Mouse (Mus musculus) monocyte, adult 2 months (primary cell): Measurements from ENCODE around the gene Kcnab1.

Source experiments
- DNase-seq, 2 experiments: peaks; one replicate each; pipeline ENCODE4 v3.0.0; 2022; ENCODE audit warnings: low spot score in 2 of 2, low read depth in 1 of 2

Kcnab1 gene

DNA sequence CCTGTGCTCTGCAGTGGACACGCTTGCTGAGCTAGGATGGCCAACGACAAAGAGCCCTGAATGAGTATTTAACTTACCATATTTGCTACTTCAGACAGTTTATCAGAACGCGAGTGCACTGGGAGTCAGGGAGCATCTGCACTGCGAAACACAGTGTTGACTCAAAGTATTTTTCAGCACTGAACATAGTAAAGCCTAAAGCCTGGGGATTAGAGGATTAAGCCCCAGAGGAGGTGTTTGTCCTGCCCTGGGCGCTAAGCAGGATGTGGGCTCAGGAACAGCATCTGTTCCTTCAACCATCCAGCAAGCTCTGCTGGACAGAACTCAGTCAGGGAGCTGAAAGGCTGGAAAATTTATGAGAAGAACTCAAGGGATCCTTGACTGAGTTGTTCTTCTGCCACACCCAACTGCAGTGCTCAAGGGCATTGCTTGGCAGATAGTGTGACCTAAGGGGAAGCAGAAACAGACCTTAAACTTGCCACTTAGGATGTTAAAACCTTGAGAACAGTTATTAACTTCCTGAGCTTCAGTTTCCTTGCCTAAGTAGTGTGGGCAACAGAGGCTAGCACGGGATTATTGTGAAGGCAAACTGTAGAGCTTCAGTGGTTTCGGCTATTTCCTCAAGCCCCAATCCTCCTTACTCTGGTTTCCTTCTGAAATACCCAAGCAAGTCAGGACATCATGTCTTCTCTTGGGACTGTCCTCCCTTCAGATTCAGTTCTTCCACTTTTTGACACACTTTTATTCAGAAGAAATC, 94.4 kb downstream of the Kcnab1 start:
- DNase-seq, result no peak

GRCm38 (mm10) chr3:65204356-65205075, 95.3 kb downstream of the Kcnab1 start:
- no peak for DNase-seq

GRCm38 (mm10) chr3:65205539-65206020, 96.4 kb downstream of the Kcnab1 start:
- DNase-seq, result no peak

DNA sequence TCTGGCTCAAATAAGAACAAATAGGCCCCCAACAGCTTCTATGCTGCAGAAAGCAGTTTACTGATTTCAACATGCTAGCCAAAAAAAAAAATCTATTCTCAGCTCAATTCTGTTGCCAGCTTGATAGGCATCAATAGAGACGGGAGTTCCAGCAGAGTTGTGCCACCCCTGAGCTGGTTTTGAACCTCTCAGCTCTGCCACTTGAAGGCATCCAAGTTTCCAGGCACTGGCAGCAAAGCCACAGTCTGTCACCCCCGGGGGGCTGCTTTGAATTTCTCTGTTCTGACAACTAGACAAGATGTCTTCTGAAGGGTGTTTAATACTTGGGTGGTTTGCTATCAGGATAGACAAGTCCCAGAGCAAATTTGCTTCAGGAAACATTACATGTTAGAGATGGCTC, 104.5 kb downstream of the Kcnab1 start:
- DNase-seq, result no peak

DNA sequence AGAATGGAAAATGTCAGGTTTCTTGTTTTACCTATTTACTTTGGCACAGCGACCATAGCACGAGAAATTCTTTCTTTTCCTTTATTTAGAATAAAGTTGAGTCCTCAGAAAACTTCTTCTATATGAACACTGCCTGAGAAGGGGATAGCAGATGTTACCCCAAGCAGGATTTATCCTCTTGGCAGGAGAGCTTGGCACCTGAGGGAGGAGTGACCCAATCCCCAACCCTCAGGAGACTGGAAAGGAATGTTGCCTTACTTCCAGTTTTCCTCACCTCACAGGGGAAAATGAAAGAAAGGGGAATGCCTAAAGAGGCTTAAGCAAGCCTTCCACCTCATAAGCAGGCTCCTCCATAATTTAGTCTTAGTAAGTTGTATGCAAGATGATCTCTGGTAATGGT, 105.5 kb downstream of the Kcnab1 start:
- no peak for DNase-seq

- DNase-seq, result no peak
These were observed 108.7 kb downstream of the Kcnab1 start for GRCm38 (mm10) chr3:65217673-65218579.

DNA sequence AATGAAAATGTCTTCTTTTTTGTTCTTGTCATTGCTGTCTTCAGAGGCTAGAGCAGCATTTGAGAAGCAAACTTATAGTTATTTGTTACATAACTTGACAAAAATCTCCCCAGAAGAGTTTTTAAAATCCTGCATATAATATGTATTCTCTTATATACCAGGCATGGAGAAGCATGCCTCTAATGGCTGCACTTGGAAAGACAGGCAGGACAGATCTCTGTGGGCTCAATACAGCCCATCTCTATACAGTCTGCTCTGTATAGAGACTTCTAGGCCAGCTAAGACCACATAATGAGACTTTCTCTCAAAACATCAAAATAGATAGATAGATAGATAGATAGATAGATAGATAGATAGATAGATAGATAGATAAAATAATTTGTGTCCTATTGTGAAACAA, 111.1 kb downstream of the Kcnab1 start:
- DNase-seq, result no peak

GRCm38 (mm10) chr3:65223635-65224034, 114.5 kb downstream of the Kcnab1 start:
- DNase-seq, result no peak

GRCm38 (mm10) chr3:65230978-65231377, 121.8 kb downstream of the Kcnab1 start:
- DNase-seq, result no peak

DNA sequence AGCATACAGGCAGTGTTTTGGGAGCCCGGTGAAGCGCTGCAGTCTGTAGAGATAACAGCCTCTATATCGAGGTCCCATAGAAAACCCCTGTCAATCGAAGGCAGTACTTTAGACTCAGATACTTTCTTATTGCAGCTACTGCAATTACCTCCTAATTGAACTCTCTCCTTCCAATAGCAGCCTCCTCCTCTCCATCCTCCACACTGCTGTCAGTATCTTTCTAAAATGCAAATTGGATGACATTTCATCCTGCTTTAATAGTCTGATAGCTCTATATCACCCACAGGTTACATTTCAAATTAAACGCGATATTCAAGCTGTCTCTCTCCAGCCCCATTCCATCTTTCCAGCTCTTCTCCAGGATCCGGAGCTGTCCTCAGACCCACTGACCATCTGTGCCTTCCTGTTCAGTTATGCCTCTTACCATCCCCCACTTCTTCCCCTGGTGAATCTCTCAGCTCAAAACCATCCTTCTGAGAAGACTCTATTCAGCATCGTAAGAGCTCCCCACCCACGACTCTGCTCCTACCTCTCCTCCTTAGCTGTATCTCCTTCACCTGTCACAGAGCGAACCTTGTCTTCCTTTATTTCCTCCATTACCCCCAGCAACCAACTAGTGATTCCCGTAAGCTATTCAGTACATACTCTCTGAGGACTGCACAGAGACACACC, 122.4 kb downstream of the Kcnab1 start:
- no peak for DNase-seq

GRCm38 (mm10) chr3:65249023-65249422, 139.8 kb downstream of the Kcnab1 start:
- DNase-seq, result no peak

- no peak for DNase-seq
These were observed 151.3 kb downstream of the Kcnab1 start for GRCm38 (mm10) chr3:65260521-65260920.

DNA sequence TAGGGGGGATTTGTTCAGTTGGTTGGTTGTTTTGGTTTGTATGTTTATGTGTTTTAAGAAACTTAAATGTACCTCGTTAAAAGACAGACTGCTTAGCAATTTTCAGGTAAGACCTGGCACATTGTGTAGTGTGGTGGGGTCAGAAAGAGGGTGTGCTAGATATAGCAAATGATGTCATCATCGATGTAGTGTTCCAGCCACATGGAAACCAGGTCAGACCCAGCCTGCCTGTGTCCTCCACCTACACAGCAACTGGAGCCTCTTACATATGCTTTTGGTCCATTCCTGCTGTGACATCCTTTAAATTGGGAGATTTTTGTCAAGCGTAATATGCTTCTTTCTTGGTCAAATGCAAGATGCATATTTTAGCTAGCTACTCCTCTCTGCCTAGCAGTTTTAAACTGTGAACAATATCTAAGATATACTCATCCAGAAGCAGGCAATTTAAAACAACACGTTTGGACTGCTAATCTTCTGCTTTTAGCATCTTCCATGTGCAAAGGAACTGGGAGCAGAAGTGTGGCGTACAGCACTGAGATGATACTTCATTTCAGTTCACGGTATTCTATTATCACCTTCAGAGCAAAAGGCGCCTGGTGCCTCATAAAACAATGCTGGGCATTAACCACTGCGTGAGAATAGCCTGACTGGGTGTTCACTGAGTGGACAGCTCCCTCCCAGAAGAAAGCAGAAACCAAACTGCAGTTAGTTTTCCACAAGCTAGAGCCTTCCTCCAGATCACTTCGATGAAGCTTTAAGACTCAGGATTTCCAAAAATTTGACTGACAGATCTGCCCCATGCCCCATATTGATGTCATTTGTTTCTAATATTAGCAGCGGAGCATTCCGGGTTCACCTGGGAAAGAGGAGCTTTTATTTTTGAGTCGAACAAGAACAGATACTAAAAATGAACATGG, 153.6 kb downstream of the Kcnab1 start:
- no peak for DNase-seq

DNA sequence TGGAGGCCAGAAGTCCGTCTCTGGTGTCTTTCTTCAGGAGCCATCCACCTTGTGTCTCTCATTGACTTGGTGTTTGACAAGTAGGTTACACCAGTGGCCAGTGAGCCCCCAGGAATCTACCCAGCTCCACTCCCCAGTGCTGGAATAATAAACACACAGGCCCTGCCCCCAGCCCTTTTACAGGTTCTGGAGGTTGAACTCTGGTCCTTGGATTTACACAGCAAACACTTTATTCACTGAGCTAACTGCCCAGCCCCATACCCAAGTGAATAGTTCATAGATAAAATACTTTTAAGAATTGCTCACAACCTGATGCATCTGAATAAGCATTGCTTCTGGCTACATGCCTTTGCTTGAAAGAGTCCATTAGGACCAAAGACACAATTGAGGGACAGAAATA, 164.1 kb downstream of the Kcnab1 start:
- DNase-seq, result no peak

- DNase-seq, result no peak
These were observed 168.6 kb downstream of the Kcnab1 start for GRCm38 (mm10) chr3:65277777-65278176.

DNA sequence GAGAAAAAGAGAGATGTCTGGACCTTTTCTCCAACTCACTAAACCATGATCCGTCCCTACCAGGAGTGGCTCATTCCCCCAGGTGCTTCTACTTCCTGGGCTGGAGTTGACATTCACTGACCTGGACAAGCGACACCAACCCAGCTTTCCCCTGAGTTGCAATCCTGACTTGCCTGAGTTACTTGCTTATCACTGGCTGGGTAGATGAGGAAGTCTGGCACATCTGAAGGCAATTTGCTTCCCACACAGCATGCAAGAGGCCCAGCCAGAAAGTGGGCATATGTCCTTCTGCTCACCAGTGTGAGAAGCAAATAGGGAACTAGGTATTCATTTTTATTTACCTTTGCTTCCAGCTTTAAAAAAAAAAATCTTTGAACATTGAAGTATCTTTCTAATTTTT, 174.2 kb downstream of the Kcnab1 start:
- DNase-seq, result no peak

GRCm38 (mm10) chr3:65288994-65289393, 179.8 kb downstream of the Kcnab1 start:
- DNase-seq, result no peak

DNA sequence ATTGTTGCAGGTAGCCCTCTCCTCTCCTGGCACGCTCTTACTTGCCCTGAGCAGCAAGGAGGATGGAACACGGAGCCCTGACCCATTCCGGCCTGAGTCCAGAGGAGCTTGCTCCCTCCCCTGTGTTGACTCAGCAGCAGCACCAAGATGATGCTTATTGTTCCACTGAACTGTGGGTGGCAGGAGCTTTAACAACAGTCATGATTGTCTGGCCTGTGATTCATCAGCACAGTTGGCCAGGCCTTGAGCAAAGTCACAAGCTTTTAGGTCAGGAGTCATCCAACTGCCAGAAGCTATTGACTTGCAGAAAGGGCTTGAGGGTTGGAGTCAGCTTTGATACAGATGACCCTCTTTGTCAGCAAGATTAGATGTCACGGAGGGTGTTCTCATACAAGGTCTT, 187.8 kb downstream of the Kcnab1 start:
- DNase-seq, result no peak

DNA sequence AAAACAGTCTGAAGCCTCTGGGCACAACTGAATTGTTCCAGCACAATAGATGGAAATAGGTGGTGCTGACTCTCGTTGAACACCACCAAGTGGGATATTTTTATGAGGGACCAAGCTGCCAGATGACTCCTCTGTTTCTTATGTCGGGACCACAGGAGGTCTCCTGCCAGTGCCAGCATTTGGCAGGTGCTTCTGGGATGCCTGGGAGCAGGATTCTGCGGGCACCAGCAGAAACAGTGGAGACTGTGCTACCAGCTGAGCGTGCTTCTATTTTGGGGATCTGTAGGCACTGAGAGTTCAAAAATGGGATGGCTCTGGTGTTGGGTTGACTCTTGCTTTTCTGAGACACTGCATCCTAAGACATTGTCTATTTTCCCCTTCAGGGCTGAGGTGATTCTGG, 190.0 kb downstream of the Kcnab1 start:
- DNase-seq, result no peak

- DNase-seq, result no peak
These were observed 192.3 kb downstream of the Kcnab1 start for GRCm38 (mm10) chr3:65301531-65301930.
